Mouse (Mus musculus) stomach, postnatal 0 days (tissue): ENCODE data around the gene Klhdc7b.

Source experiments
- CTCF ChIP-seq: IDR thresholded peaks from 2 replicates; pipeline ENCODE4 v1.5.1; 2016; ENCODE audit warnings: antibody characterized with exemption, low read depth, mild to moderate bottlenecking, moderate library complexity
- EP300 ChIP-seq: optimal IDR thresholded peaks from 2 replicates; pipeline ENCODE3; 2016; ENCODE audit warnings: antibody characterized with exemption

GRCm38 (mm10) chr15:89339696-89340095 is 45.0 kb upstream of the Klhdc7b start:
- TF ChIP-seq CTCF (no peak), EP300 (no peak)
